Mouse (Mus musculus) spleen, adult 2 months (tissue): ENCODE results near the gene Zdhhc16.

Experiments used
- CTCF ChIP-seq: fragments of 200-500 bp; IDR thresholded peaks from 2 replicates; pipeline ENCODE4 v1.5.1; 2011; ENCODE audit warnings: mild to moderate bottlenecking, inconsistent platforms; ENCODE audit not compliant: insufficient read depth, insufficient read length, insufficient replicate concordance; ENCODE audit errors: extremely low read depth
- POLR2A ChIP-seq: fragments of 200-500 bp; IDR thresholded peaks from 2 replicates; pipeline ENCODE4 v1.6.1; 2011; ENCODE audit warnings: low read depth, low read length, inconsistent platforms

- TF ChIP-seq POLR2A (no peak), CTCF (no peak)
Measured at GRCm38 (mm10) chr19:41952287-41952686, 19.0 kb downstream of the Zdhhc16 start.
